Mouse (Mus musculus) embryonic facial prominence, embryonic 15.5 days (tissue): ENCODE measurements around the gene Arfgap3. TPM values are rescaled to one million over a fixed set of nuclear protein-coding genes. Genes with fewer than 3 reads are reported as not detected.

Experiments
- ATAC-seq: fragments of 200-750 bp; cut with Nextera tagmentation; 2 replicates; pipeline ENCODE4 v1.8.0; 2017; ENCODE audit warnings: low read depth, moderate TSS enrichment; ENCODE audit not compliant: insufficient number of reproducible peaks, low FRiP score, low TSS enrichment
- H3K27ac ChIP-seq: fragments of 300-500 bp; sonication (generic); replicated peaks from 2 replicates; pipeline ENCODE4 v1.5.1; 2015; ENCODE audit warnings: mild to moderate bottlenecking, inconsistent platforms
- H3K27me3 ChIP-seq: fragments of 300-500 bp; sonication (generic); 2 replicates; pipeline ENCODE4 v1.6.1; 2015; ENCODE audit warnings: inconsistent platforms
- H3K36me3 ChIP-seq: fragments of 300-500 bp; sonication (generic); 2 replicates; pipeline ENCODE4 v1.6.1; 2015; ENCODE audit warnings: mild to moderate bottlenecking, inconsistent platforms
- H3K4me1 ChIP-seq: fragments of 300-500 bp; sonication (generic); 2 replicates; pipeline ENCODE4 v1.6.1; 2015; ENCODE audit warnings: inconsistent platforms
- H3K4me2 ChIP-seq: fragments of 300-500 bp; sonication (generic); replicated peaks from 2 replicates; pipeline ENCODE4 v1.6.1; 2015; ENCODE audit warnings: mild to moderate bottlenecking, inconsistent platforms
- H3K4me3 ChIP-seq: fragments of 300-500 bp; sonication (generic); replicated peaks from 2 replicates; pipeline ENCODE4 v1.5.1; 2015; ENCODE audit warnings: mild to moderate bottlenecking, inconsistent platforms
- H3K9ac ChIP-seq: fragments of 300-500 bp; sonication (generic); 2 replicates; pipeline ENCODE4 v1.6.1; 2015; ENCODE audit warnings: inconsistent platforms
- H3K9me3 ChIP-seq: fragments of 300-500 bp; sonication (generic); replicated peaks from 2 replicates; pipeline ENCODE4 v1.6.1; 2016; ENCODE audit warnings: inconsistent platforms
- WGBS: fragments of 180-500 bp; shearing (Covaris S2); methylation state at CpG from one replicate; pipeline ENCODE4 v1.1.7; 2015; 5-methylcytosine and 5-hydroxymethylcytosine counted together
- polyA plus RNA-seq: library from polyadenylated mRNA; unstranded; fragments of >200 nt; fragmentation: Nextera tagmentation; extraction: Ambion mirVana; gene quantifications from 2 replicates; pipeline ENCODE4 v1.2.1, GENCODE M21; 2015

Gene Arfgap3
- polyA plus RNA-seq, 1 experiment from 2014 or later: 54.1 TPM

GRCm38 (mm10) chr15:83306181-83306580 is 43.9 kb downstream of the Arfgap3 start:
- Histone ChIP-seq H3K4me3 (no peak overlapping the region), H3K27ac (peak overlapping the region; percentile 48; the same call in 1 of the 2 replicates)
- WGBS: 89% methylated on average over 12 of the region's 12 CpGs

GRCm38 (mm10) chr15:83305192-83305921 is 44.7 kb downstream of the Arfgap3 start:
- 0 out of 2 replicates have a peak overlapping the region, but pooled peaks have one; percentile 4 for H3K9ac ChIP-seq
- no peak overlapping the region for H3K4me2 ChIP-seq
- 70% methylated on average over 12 of the region's 12 CpGs for WGBS
- H3K4me3 ChIP-seq: no peak overlapping the region
- peaks cover 26% of the 10 kb centered on the region for H3K4me1 ChIP-seq
- H3K27me3 ChIP-seq: no peaks in the 10 kb centered on the region
- peaks cover 61% of the 10 kb centered on the region for H3K36me3 ChIP-seq
- peak overlapping the region; percentile 48 for H3K27ac ChIP-seq
- ATAC-seq: no peak
- H3K9me3 ChIP-seq: no peaks in the 10 kb centered on the region

More at GRCm38 (mm10) chr15:83306181-83306580, 43.9 kb downstream of the Arfgap3 start:
- H3K27me3 ChIP-seq: no peaks in the 10 kb centered on the region
- no peak overlapping the region for H3K4me2 ChIP-seq
- H3K4me1 ChIP-seq: peaks cover 26% of the 10 kb centered on the region
- peaks cover 63% of the 10 kb centered on the region for H3K36me3 ChIP-seq
- H3K9me3 ChIP-seq: no peaks in the 10 kb centered on the region
- no peak overlapping the region for H3K9ac ChIP-seq
- no peak for ATAC-seq

DNA sequence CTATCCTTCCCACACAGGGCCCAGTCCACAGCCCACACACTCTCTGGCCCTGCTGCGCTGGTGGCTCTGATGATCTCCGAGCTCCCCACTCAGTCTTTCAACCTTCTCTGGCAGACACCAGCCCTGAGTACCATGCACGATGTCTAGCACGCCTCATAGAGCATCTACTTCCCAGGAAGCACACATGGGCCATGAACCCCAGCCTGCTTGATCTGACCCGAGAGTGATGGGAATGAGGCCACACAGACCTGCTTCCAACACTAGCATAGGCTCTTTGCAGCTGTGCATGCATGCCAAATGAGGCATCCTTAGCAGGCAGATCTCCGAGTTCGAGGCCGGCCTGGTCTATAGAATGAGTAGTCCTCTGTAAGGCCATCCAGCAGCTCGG is 45.2 kb downstream of the Arfgap3 start:
- Histone ChIP-seq H3K27me3 (no peaks in the 10 kb centered on the region), H3K36me3 (peaks cover 55% of the 10 kb centered on the region), H3K9ac (no peak overlapping the region), H3K27ac (peak overlapping the region; percentile 12), H3K9me3 (no peaks in the 10 kb centered on the region), H3K4me3 (no peak overlapping the region), H3K4me1 (peaks cover 26% of the 10 kb centered on the region), H3K4me2 (no peak overlapping the region)
- ATAC-seq: no peak; the same call in 1 of the 2 replicates
- WGBS: 88% methylated on average over 9 of the region's 9 CpGs

- Histone ChIP-seq H3K27me3 (no peaks in the 10 kb centered on the region), H3K4me2 (no peak overlapping the region), H3K27ac (no peak overlapping the region; the same call in 1 of the 2 replicates), H3K4me1 (peaks cover 26% of the 10 kb centered on the region), H3K36me3 (peaks cover 60% of the 10 kb centered on the region), H3K4me3 (no peak overlapping the region), H3K9ac (no peak overlapping the region), H3K9me3 (no peaks in the 10 kb centered on the region)
- WGBS: 58% methylated on average over 13 of the region's 13 CpGs
- ATAC-seq: no peak
Observed at GRCm38 (mm10) chr15:83303656-83304484, 46.2 kb downstream of the Arfgap3 start.

GRCm38 (mm10) chr15:83299916-83300582 is 50.0 kb downstream of the Arfgap3 start:
- Histone ChIP-seq H3K27ac (no peak overlapping the region), H3K9ac (no peak overlapping the region), H3K27me3 (no peaks in the 10 kb centered on the region), H3K36me3 (peaks cover 29% of the 10 kb centered on the region), H3K4me1 (peaks cover 20% of the 10 kb centered on the region), H3K4me3 (no peak overlapping the region), H3K9me3 (no peaks in the 10 kb centered on the region), H3K4me2 (no peak overlapping the region)
- 55% methylated on average over 10 of the region's 10 CpGs for WGBS
- no peak for ATAC-seq

DNA sequence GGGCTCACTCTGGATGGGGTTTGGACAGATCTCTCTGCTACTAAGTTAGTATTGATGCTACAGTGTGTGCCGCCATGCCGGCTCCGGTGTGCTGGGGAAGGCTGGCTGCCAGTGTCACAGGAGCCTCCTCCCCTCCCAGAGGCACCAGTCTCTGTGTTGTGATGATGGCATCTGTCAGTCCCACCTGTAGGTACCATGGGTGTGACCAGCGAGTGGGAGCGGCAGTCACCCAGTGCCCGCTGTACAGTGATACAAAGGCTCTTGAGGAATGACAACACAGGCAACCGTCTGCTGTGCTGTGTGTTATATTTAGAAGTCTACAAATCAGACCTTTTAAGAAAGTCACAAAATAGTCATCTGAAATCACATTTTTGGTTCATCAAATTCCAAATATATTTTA is 50.6 kb downstream of the Arfgap3 start:
- no peak overlapping the region for H3K4me2 ChIP-seq
- no peak overlapping the region for H3K27ac ChIP-seq
- H3K36me3 ChIP-seq: peaks cover 26% of the 10 kb centered on the region
- 83% methylated on average over 7 of the region's 7 CpGs for WGBS
- no peak overlapping the region for H3K4me3 ChIP-seq
- no peaks in the 10 kb centered on the region for H3K27me3 ChIP-seq
- peaks cover 15% of the 10 kb centered on the region for H3K4me1 ChIP-seq
- H3K9ac ChIP-seq: no peak overlapping the region
- no peaks in the 10 kb centered on the region for H3K9me3 ChIP-seq
- ATAC-seq: no peak

DNA sequence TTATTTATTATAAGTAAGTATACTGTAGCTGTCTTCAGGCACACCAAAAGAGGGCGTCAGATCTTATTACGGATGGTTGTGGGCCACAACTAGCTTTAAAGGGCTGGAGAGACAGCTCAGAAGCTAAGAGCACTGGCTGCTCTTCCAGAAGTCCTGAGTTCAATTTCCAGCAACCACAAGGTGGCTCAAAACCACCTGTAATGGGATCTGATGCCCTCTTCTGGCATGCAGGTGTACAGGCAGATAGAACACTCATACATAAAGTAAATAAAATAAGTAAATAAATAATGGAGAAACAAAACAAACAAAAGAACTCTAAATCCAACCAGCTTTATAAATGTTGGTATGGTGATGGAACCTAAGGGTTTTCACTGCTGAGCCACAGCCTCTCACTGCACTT is 51.2 kb downstream of the Arfgap3 start:
- ATAC-seq: no peak
- H3K36me3 ChIP-seq: peaks cover 26% of the 10 kb centered on the region
- 92% methylated on average over 2 of the region's 2 CpGs for WGBS
- H3K4me2 ChIP-seq: no peak overlapping the region
- no peaks in the 10 kb centered on the region for H3K27me3 ChIP-seq
- H3K27ac ChIP-seq: no peak overlapping the region
- H3K9me3 ChIP-seq: no peaks in the 10 kb centered on the region
- H3K9ac ChIP-seq: no peak overlapping the region
- H3K4me3 ChIP-seq: no peak overlapping the region
- H3K4me1 ChIP-seq: peaks cover 15% of the 10 kb centered on the region

GRCm38 (mm10) chr15:83298313-83298712 is 51.7 kb downstream of the Arfgap3 start:
- peaks cover 26% of the 10 kb centered on the region for H3K36me3 ChIP-seq
- no peak overlapping the region for H3K4me2 ChIP-seq
- 86% methylated on average over 8 of the region's 8 CpGs for WGBS
- ATAC-seq: no peak
- H3K27me3 ChIP-seq: no peaks in the 10 kb centered on the region
- no peak overlapping the region for H3K9ac ChIP-seq
- no peak overlapping the region for H3K4me3 ChIP-seq
- H3K4me1 ChIP-seq: peaks cover 14% of the 10 kb centered on the region
- no peak overlapping the region for H3K27ac ChIP-seq
- no peaks in the 10 kb centered on the region for H3K9me3 ChIP-seq

GRCm38 (mm10) chr15:83296771-83297311 is 53.2 kb downstream of the Arfgap3 start:
- 57% methylated on average over 7 of the region's 8 CpGs for WGBS
- peaks cover 19% of the 10 kb centered on the region for H3K4me1 ChIP-seq
- no peaks in the 10 kb centered on the region for H3K27me3 ChIP-seq
- no peak overlapping the region for H3K9ac ChIP-seq
- H3K27ac ChIP-seq: no peak overlapping the region
- H3K36me3 ChIP-seq: peaks cover 17% of the 10 kb centered on the region
- no peak for ATAC-seq
- no peaks in the 10 kb centered on the region for H3K9me3 ChIP-seq
- H3K4me2 ChIP-seq: no peak overlapping the region
- no peak overlapping the region for H3K4me3 ChIP-seq

DNA sequence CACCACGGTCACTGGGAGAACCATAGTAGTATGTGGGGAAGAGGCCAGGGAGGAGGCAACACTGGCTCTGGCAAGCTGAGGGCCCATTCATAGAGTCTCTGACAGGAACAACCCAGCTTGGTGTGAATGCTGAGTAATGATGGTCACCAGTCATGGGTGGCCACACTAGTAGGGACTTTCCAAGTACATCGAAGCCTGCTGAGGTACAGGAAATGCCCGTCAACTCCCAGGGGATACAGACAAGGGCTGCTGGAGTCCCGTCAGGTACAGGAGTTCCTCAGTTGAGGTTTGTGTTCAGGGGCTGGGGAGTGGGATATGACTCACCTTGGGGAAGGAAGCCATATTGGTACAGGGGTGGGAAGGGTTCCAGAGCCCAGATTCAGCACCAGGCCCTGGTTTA is 54.0 kb downstream of the Arfgap3 start:
- H3K27ac ChIP-seq: no peak overlapping the region

GRCm38 (mm10) chr15:83294954-83295353 is 55.1 kb downstream of the Arfgap3 start:
- H3K36me3 ChIP-seq: peaks cover 12% of the 10 kb centered on the region
- H3K4me1 ChIP-seq: peaks cover 19% of the 10 kb centered on the region
- WGBS: 75% methylated on average over 3 of the region's 3 CpGs
- H3K9me3 ChIP-seq: no peaks in the 10 kb centered on the region
- peak overlapping the region; percentile 30; the same call in 1 of the 2 replicates for H3K27ac ChIP-seq
- H3K27me3 ChIP-seq: no peaks in the 10 kb centered on the region
- ATAC-seq: no peak
- no peak overlapping the region for H3K4me2 ChIP-seq
- H3K9ac ChIP-seq: no peak overlapping the region
- H3K4me3 ChIP-seq: no peak overlapping the region

More for the DNA sequence above, 54.0 kb downstream of the Arfgap3 start:
- no peak overlapping the region for H3K4me2 ChIP-seq
- WGBS: 80% methylated on average over 4 of the region's 4 CpGs
- peaks cover 19% of the 10 kb centered on the region for H3K4me1 ChIP-seq
- no peak overlapping the region for H3K9ac ChIP-seq
- no peak overlapping the region for H3K4me3 ChIP-seq
- no peaks in the 10 kb centered on the region for H3K9me3 ChIP-seq
- no peak for ATAC-seq
- peaks cover 12% of the 10 kb centered on the region for H3K36me3 ChIP-seq
- no peaks in the 10 kb centered on the region for H3K27me3 ChIP-seq
